Mouse (Mus musculus) liver, adult 2 months (tissue): ENCODE data around the gene Arid5b. TPM values are rescaled to one million over a fixed set of nuclear protein-coding genes. Genes with fewer than 3 reads are reported as not detected.

Source experiments
- DNase-seq: peaks from one replicate; pipeline ENCODE4 v3.0.0-alpha.2; 2011; ENCODE audit warnings: low read depth, low spot score; ENCODE audit errors: extremely low read depth
- H3K27ac ChIP-seq: fragments of 200-500 bp; replicated peaks from 2 replicates; pipeline ENCODE4 v1.5.1; 2012; ENCODE audit warnings: low read depth, mild to moderate bottlenecking, control low read depth, inconsistent platforms, low read length; ENCODE audit not compliant: insufficient read depth
- H3K27me3 ChIP-seq: fragments of 200-500 bp; 2 replicates; pipeline ENCODE4 v1.6.1; 2012; ENCODE audit warnings: mild to moderate bottlenecking, moderate library complexity, low read length, inconsistent platforms; ENCODE audit not compliant: control insufficient read depth, insufficient read depth
- H3K36me3 ChIP-seq: fragments of 200-500 bp; 2 replicates; pipeline ENCODE4 v1.6.1; 2012; ENCODE audit warnings: low read length, inconsistent platforms; ENCODE audit not compliant: control insufficient read depth, insufficient read depth
- H3K4me1 ChIP-seq: fragments of 200-500 bp; 2 replicates; pipeline ENCODE4 v1.6.1; 2011; ENCODE audit warnings: low read length; ENCODE audit not compliant: control insufficient read depth, insufficient read depth
- H3K4me3 ChIP-seq: fragments of 200-500 bp; 2 replicates; pipeline ENCODE4 v1.5.1; 2011; ENCODE audit warnings: low read depth, mild to moderate bottlenecking, control low read depth, low read length, moderate library complexity; ENCODE audit not compliant: insufficient read depth
- H3K79me2 ChIP-seq: fragments of 200-500 bp; 2 replicates; pipeline ENCODE4 v1.6.1; 2012; ENCODE audit warnings: inconsistent platforms, mild to moderate bottlenecking, low read length, moderate library complexity; ENCODE audit not compliant: control insufficient read depth, insufficient read depth
- H3K9ac ChIP-seq: fragments of 200-500 bp; 2 replicates; pipeline ENCODE4 v1.6.1; 2012; ENCODE audit warnings: low read depth, mild to moderate bottlenecking, control low read depth, inconsistent platforms, low read length
- CTCF ChIP-seq: fragments of 200-500 bp; IDR thresholded peaks from 2 replicates; pipeline ENCODE4 v1.5.1; 2011; ENCODE audit warnings: low read depth, low read length, control low read depth
- POLR2A ChIP-seq: fragments of 200-500 bp; IDR thresholded peaks from 2 replicates; pipeline ENCODE4 v1.6.1; 2011; ENCODE audit warnings: low read length, control low read depth; ENCODE audit not compliant: insufficient read depth; ENCODE audit errors: extremely low read depth
- WGBS: fragments of 180-500 bp; shearing (Covaris S2); methylation state at CpG from one replicate; pipeline ENCODE4 v1.1.7; 2018; 5-methylcytosine and 5-hydroxymethylcytosine counted together
- polyA plus RNA-seq: library from polyadenylated mRNA; depleted of rRNA; stranded (reverse); fragments of >200 nt; gene quantifications from 2 replicates; pipeline ENCODE4 v1.2.3, GENCODE M21; 2012
- total RNA-seq: library from RNA; depleted of rRNA; stranded (reverse); fragments of >200 nt; gene quantifications from 2 replicates; pipeline ENCODE4 v1.2.3, GENCODE M21; 2014

Arid5b gene
- total and polyA plus RNA-seq, 2 experiments: 11.6 to 13.6 TPM

- Histone ChIP-seq H3K36me3 (peaks cover 2% of the 10 kb centered on the region), H3K27me3 (no peaks in the 10 kb centered on the region), H3K4me3 (no peak overlapping the region), H3K27ac (no peak overlapping the region), H3K4me1 (peaks cover 8% of the 10 kb centered on the region; the same call in 1 of the 2 replicates), H3K9ac (no peak overlapping the region), H3K79me2 (peaks cover 21% of the 10 kb centered on the region; the same call in 1 of the 2 replicates)
- TF ChIP-seq CTCF (no peak), POLR2A (no peak)
- WGBS: 61% methylated on average over 4 of the region's 4 CpGs
- DNase-seq: no peak
These were observed 111.4 kb downstream of the Arid5b start for GRCm38 (mm10) chr10:68167118-68167517.

- no peak for DNase-seq
- H3K9ac ChIP-seq: no peak overlapping the region
- H3K36me3 ChIP-seq: peaks cover 2% of the 10 kb centered on the region
- no peak overlapping the region for H3K4me3 ChIP-seq
- H3K79me2 ChIP-seq: peaks cover 21% of the 10 kb centered on the region; the same call in 1 of the 2 replicates
- TF ChIP-seq POLR2A (no peak), CTCF (no peak)
- WGBS: 84% methylated on average over 2 of the region's 2 CpGs
- no peak overlapping the region for H3K27ac ChIP-seq
- no peaks in the 10 kb centered on the region for H3K27me3 ChIP-seq
- peaks cover 8% of the 10 kb centered on the region; the same call in 1 of the 2 replicates for H3K4me1 ChIP-seq
These were observed 111.8 kb downstream of the Arid5b start for GRCm38 (mm10) chr10:68166695-68167086.

GRCm38 (mm10) chr10:68165709-68166694 lies 112.5 kb downstream of the Arid5b start:
- DNase-seq: peak; percentile 60
- WGBS: 31% methylated on average over 10 of the region's 10 CpGs
- Histone ChIP-seq H3K4me1 (peaks cover 8% of the 10 kb centered on the region; the same call in 1 of the 2 replicates), H3K9ac (no peak overlapping the region), H3K36me3 (peaks cover 2% of the 10 kb centered on the region), H3K27me3 (no peaks in the 10 kb centered on the region), H3K4me3 (no peak overlapping the region), H3K27ac (peak overlapping the region; percentile 66), H3K79me2 (peaks cover 17% of the 10 kb centered on the region; the same call in 1 of the 2 replicates)
- no peak for TF ChIP-seq POLR2A
- TF ChIP-seq CTCF: no peak

DNA sequence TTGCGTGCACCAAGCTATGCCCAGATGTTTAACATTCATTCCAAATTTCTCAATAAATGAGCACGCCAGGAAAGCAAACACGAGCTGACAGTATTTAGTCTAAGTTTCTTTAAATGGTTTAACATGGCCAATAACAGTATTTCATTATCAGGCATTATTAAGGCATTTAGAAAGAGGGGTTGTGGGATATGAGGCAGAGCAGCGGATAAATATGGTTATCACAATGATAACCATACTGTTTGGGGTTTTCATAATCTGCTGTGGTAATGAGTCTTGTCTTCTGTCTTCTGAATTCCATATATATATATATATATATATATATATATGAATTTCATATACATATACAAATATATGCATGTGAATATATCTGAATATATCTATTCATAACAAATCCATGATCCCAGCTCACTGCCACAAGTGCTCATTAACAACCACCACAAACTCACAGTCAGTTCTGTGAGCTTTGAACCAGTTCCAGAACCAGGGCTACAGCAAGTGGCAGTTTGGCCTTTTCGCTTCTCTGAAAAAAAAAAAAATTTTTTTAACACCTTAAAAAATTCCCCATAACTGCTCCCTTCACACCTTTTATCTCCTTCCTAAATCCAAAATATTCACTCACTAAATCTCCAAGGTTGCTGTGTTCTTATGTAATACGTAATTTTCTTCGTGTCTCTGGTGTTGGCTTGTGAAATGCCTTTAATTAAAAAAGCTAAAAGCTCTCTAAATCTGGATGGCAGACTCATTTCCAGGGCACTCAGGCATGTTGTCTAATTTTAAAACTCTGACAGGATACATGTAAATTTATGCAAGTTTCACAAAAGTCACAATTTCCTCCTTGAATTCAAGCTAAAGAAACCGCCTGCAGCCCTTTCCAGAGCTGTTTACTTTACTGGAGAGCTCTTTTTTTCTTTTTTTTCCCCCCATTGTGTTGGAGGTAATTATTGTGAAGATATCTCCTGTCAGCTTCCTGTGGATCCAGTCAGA lies 113.5 kb downstream of the Arid5b start:
- Histone ChIP-seq H3K4me3 (no peak overlapping the region), H3K27me3 (no peaks in the 10 kb centered on the region), H3K4me1 (peaks cover 8% of the 10 kb centered on the region; the same call in 1 of the 2 replicates), H3K27ac (no peak overlapping the region), H3K36me3 (peaks cover 2% of the 10 kb centered on the region), H3K9ac (no peak overlapping the region), H3K79me2 (peaks cover 17% of the 10 kb centered on the region; the same call in 1 of the 2 replicates)
- TF ChIP-seq POLR2A (no peak), CTCF (no peak)
- WGBS: 64% methylated on average over 8 of the region's 8 CpGs
- DNase-seq: peak; percentile 38

DNA sequence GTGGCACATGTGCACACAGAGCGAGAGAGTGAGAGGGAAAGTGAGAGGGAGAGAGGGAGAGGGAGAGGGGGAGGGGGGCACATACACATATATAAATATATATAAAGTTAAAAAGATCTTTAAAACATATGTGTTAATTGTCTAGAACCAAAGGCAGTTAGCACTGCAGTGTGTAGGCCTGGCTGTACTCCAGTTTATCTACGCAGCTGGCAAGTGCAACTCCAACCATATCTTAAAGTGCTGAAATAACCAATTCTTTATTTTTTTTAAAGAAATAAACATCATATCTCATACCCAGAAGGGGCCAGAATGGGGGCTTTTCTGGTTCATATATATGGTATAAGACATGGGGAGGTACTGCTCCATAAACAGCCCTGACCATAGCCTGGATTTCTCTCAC lies 114.4 kb downstream of the Arid5b start:
- H3K36me3 ChIP-seq: peaks cover 4% of the 10 kb centered on the region
- no peak for DNase-seq
- H3K4me1 ChIP-seq: peaks cover 8% of the 10 kb centered on the region; the same call in 1 of the 2 replicates
- no peak overlapping the region for H3K9ac ChIP-seq
- whole genome bisulfite sequencing: 87% methylated on average over 2 of the region's 2 CpGs
- H3K79me2 ChIP-seq: peaks cover 11% of the 10 kb centered on the region; the same call in 1 of the 2 replicates
- H3K27me3 ChIP-seq: no peaks in the 10 kb centered on the region
- TF ChIP-seq CTCF (no peak), POLR2A (no peak)
- no peak overlapping the region for H3K27ac ChIP-seq
- no peak overlapping the region for H3K4me3 ChIP-seq
